Mouse (Mus musculus): ENCODE measurements at regions not wholly inside any gene's neighbourhood (a gene's known extent, or its start where the extent isn't known, plus 50 kb on each side); places are given as distances from the start of the nearest gene placed in this dataset.

DNA sequence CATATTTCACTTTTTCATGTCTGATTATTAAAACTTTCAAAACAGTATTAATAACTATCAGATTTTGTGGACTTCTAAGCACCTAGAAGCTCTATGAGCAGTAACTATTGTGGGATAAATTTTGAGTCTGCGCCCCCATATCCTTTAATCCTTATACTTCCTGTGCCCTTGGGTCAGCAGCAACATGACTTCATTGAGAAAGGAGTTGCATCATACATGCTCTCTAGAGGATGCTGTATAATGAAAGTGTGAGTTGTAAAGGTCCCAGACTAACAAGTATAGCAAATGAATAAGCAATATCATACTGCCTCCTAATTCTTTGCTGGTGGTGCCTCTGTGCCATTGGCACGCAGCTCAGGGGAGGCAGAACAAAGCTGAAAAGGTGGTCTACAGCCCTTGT is 404.6 kb downstream of the 4930474N05Rik start:
- Histone ChIP-seq H3K36me3 (ENCODE audit: control insufficient read depth, insufficient read depth, low read length) (no peaks in the 10 kb centered on the region), H3K27ac (ENCODE audit: low read length) (no peak overlapping the region), H3K4me1 (ENCODE audit: control insufficient read depth, insufficient read depth, low read length) (no peaks in the 10 kb centered on the region), H3K27me3 (ENCODE audit: control insufficient read depth, insufficient read depth, low read depth, low read length) (no peaks in the 10 kb centered on the region), H3K4me2 (ENCODE audit: low read length) (no peak overlapping the region), H3K9me3 (replicated peaks; ENCODE audit: control insufficient read depth, low read length, poor library complexity, severe bottlenecking) (no peaks in the 10 kb centered on the region), H3K9ac (ENCODE audit: low read depth, low read length) (no peak overlapping the region), H3K4me3 (ENCODE audit: low read depth, low read length) (no peak overlapping the region)
- WGBS, result 87% methylated on average over 2 of the region's 2 CpGs
- ATAC-seq, result no peak

DNA sequence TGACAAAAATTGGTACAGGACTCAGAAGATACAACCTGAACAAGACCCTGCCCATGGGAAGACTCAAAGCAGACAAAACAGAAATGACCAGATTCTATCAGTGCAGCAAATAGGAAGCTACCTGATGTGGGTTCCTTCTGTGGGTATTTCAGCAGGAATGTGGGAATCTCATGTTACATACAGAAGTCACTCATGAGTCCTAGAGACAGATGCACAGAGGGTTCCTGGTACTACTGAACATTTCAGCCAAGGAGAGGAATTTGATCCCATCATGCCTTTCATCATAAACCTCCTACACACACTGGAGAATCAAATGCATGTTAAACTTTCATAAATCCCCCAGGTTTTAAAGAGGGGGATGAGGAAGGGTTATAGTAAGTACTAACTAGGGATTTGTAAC is 390.8 kb downstream of the 4930474N05Rik start:
- no peak for ATAC-seq
- Histone ChIP-seq H3K9ac (ENCODE audit: low read depth, low read length) (no peak overlapping the region), H3K4me2 (ENCODE audit: low read length) (no peak overlapping the region), H3K4me1 (ENCODE audit: control insufficient read depth, insufficient read depth, low read length) (no peaks in the 10 kb centered on the region), H3K36me3 (ENCODE audit: control insufficient read depth, insufficient read depth, low read length) (no peaks in the 10 kb centered on the region), H3K4me3 (ENCODE audit: low read depth, low read length) (no peak overlapping the region), H3K27ac (ENCODE audit: low read length) (no peak overlapping the region), H3K27me3 (ENCODE audit: control insufficient read depth, insufficient read depth, low read depth, low read length) (no peaks in the 10 kb centered on the region), H3K9me3 (replicated peaks; ENCODE audit: control insufficient read depth, low read length, poor library complexity, severe bottlenecking) (no peaks in the 10 kb centered on the region)

DNA sequence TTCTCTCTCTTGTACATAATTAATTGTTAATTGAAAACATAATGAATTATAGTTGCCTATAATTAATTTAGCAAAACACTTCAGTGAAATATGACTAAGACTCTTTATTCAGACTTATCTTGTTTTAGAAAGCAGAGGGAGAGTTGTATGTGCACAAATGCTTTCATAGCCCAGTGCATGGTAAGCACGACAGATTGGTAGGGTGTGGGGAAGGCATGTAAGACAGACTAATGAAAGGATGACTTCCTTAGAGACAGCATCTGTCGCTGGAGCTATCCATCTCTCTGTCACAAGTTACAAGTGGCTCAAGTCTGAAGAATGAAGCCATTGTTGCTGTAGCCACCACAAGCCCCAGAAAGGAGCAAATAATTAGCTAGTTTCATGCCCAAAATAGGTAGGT is 376.9 kb downstream of the 4930474N05Rik start:
- H3K4me1 ChIP-seq (ENCODE audit: control insufficient read depth, insufficient read depth, low read length), result no peaks in the 10 kb centered on the region
- H3K27me3 ChIP-seq (ENCODE audit: control insufficient read depth, insufficient read depth, low read depth, low read length), result no peaks in the 10 kb centered on the region
- H3K4me2 ChIP-seq (ENCODE audit: low read length), result no peak overlapping the region
- no peak overlapping the region for H3K9ac ChIP-seq (ENCODE audit: low read depth, low read length)
- 77% methylated on average over 2 of the region's 2 CpGs for WGBS
- no peak overlapping the region for H3K4me3 ChIP-seq (ENCODE audit: low read depth, low read length)
- ATAC-seq, result no peak
- no peaks in the 10 kb centered on the region for H3K36me3 ChIP-seq (ENCODE audit: control insufficient read depth, insufficient read depth, low read length)
- no peak overlapping the region for H3K27ac ChIP-seq (ENCODE audit: low read length)
- no peaks in the 10 kb centered on the region for H3K9me3 ChIP-seq (replicated peaks; ENCODE audit: control insufficient read depth, low read length, poor library complexity, severe bottlenecking)

DNA sequence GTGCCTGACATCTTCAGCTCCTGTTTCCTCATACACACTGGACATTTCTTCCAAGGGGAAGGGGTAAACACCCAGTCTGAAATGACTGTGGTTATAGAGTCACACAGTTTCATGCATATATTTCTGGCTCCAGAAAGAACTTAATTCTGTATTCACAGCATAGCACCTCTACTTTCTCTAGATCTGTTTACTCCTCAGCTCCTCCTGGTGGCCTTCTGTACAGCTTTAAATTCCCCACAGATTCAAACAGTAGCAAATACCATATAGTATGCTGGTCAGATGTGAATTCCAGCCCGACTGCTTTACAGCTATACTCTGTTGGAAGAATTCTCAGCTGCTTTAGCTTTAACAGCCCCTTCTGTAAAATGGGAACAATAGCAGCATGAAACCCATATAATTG is 375.6 kb downstream of the 4930474N05Rik start:
- Histone ChIP-seq H3K4me1 (ENCODE audit: control insufficient read depth, insufficient read depth, low read length) (no peaks in the 10 kb centered on the region), H3K4me3 (ENCODE audit: low read depth, low read length) (no peak overlapping the region), H3K36me3 (ENCODE audit: control insufficient read depth, insufficient read depth, low read length) (no peaks in the 10 kb centered on the region), H3K4me2 (ENCODE audit: low read length) (no peak overlapping the region), H3K9ac (ENCODE audit: low read depth, low read length) (no peak overlapping the region), H3K27me3 (ENCODE audit: control insufficient read depth, insufficient read depth, low read depth, low read length) (no peaks in the 10 kb centered on the region), H3K9me3 (replicated peaks; ENCODE audit: control insufficient read depth, low read length, poor library complexity, severe bottlenecking) (no peaks in the 10 kb centered on the region), H3K27ac (ENCODE audit: low read length) (no peak overlapping the region)
- ATAC-seq, result no peak
- WGBS, result 83% methylated on average over 1 of the region's 1 CpGs

DNA sequence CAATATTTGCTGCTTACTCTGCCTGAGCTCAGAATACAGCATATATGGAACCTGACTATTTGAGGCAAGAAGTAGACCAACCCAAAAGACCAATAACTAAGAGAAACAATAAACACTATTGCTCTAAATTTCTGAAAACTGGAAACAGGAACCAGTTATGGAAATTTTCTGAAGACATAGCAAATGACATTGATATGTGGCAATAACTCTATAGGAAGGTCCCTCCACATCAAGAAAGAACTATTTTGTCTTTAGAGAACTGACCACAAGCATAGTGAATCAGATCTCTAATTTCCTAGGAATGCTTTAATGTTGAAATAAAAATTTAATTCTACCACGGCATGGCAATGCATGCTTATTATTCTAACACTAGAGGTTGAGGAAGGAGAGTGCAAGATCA is 358.3 kb downstream of the 4930474N05Rik start:
- H3K4me2 ChIP-seq (ENCODE audit: low read length), result no peak overlapping the region
- no peak overlapping the region for H3K4me3 ChIP-seq (ENCODE audit: low read depth, low read length)
- no peak overlapping the region for H3K9ac ChIP-seq (ENCODE audit: low read depth, low read length)
- H3K36me3 ChIP-seq (ENCODE audit: control insufficient read depth, insufficient read depth, low read length), result no peaks in the 10 kb centered on the region
- no peak for ATAC-seq
- no peaks in the 10 kb centered on the region for H3K9me3 ChIP-seq (replicated peaks; ENCODE audit: control insufficient read depth, low read length, poor library complexity, severe bottlenecking)
- H3K27ac ChIP-seq (ENCODE audit: low read length), result no peak overlapping the region
- H3K4me1 ChIP-seq (ENCODE audit: control insufficient read depth, insufficient read depth, low read length), result no peaks in the 10 kb centered on the region
- WGBS, result 81% methylated on average over 1 of the region's 1 CpGs
- H3K27me3 ChIP-seq (ENCODE audit: control insufficient read depth, insufficient read depth, low read depth, low read length), result no peaks in the 10 kb centered on the region

DNA sequence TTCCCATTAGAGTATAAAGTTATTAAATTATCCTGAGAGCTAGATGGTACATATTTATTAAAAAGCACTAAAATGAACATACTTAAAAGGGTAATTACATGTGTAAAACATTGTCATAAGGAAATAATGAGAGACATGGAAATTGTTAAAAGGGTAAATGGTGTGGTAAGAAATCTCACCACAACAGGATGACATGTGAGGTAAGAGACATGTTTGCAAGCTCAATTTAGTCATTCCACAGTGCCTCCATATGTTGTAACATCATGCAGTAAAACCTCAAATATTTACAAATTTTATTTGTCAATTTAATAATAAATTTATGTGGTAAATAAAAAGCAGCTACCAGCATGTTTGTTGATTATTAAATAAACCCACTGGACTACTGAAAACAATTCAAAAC is 355.4 kb downstream of the 4930474N05Rik start:
- Histone ChIP-seq H3K27ac (ENCODE audit: low read length) (no peak overlapping the region), H3K9ac (ENCODE audit: low read depth, low read length) (no peak overlapping the region), H3K4me1 (ENCODE audit: control insufficient read depth, insufficient read depth, low read length) (no peaks in the 10 kb centered on the region), H3K36me3 (ENCODE audit: control insufficient read depth, insufficient read depth, low read length) (no peaks in the 10 kb centered on the region), H3K27me3 (ENCODE audit: control insufficient read depth, insufficient read depth, low read depth, low read length) (no peaks in the 10 kb centered on the region), H3K4me2 (ENCODE audit: low read length) (no peak overlapping the region), H3K4me3 (ENCODE audit: low read depth, low read length) (no peak overlapping the region), H3K9me3 (replicated peaks; ENCODE audit: control insufficient read depth, low read length, poor library complexity, severe bottlenecking) (no peaks in the 10 kb centered on the region)
- no peak for ATAC-seq

DNA sequence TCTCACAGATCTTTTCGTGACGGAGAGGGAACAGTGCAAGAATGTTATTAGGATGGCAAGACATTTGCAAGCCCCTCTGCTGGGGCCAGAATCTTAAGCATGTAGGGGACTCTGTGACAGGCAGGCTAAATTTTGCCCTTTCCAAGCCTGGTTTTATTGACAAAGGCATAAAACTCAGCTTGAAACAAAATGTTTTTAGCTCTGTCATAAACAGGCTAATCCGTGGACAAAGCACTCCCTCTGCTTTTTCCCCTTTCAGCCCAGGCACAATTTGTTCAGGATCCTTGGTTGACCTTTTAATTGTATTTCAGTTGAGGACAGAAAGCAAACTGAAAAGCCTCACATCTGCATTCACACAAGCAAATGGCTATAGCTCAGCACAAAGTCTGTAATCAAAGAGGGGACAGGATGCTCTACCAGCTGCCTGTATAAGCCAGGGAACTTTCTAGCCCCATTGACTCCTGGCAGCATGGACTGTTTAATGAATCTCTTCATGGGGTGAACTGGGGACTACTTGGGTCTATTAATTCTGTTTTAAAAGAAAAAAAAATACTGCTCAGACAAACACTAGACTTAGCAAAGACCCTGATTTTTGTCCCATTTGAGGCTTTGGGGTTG is 320.0 kb downstream of the 4930474N05Rik start:
- no peaks in the 10 kb centered on the region for H3K27me3 ChIP-seq (ENCODE audit: control insufficient read depth, insufficient read depth, low read depth, low read length)
- no peak overlapping the region for H3K4me2 ChIP-seq (ENCODE audit: low read length)
- H3K27ac ChIP-seq (ENCODE audit: low read length), result no peak overlapping the region
- no peaks in the 10 kb centered on the region for H3K9me3 ChIP-seq (replicated peaks; ENCODE audit: control insufficient read depth, low read length, poor library complexity, severe bottlenecking)
- no peak overlapping the region for H3K9ac ChIP-seq (ENCODE audit: low read depth, low read length)
- H3K4me3 ChIP-seq (ENCODE audit: low read depth, low read length), result no peak overlapping the region
- H3K4me1 ChIP-seq (ENCODE audit: control insufficient read depth, insufficient read depth, low read length), result no peaks in the 10 kb centered on the region
- no peak for ATAC-seq
- 14% methylated on average over 3 of the region's 3 CpGs for WGBS
- H3K36me3 ChIP-seq (ENCODE audit: control insufficient read depth, insufficient read depth, low read length), result no peaks in the 10 kb centered on the region

DNA sequence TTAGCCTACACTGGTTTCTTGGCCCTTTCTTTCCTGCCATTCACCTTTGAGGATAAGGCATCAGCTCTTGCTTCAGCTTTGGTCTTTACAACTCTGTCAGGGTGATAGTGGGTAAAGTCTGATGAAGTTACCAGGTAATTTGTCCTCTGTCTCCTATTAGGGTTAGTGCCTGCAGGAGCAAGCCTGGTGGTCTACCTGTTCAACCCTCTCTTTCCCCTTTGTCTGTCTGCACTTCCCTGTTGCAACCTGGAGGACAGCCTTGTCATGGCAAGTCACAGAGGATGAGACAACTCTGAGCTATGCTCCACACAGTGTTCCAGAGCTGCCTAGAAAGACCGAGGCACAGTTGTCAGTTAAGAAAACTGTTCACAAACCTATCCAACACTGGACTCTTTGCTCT is 319.5 kb downstream of the 4930474N05Rik start:
- H3K9me3 ChIP-seq (replicated peaks; ENCODE audit: control insufficient read depth, low read length, poor library complexity, severe bottlenecking), result no peaks in the 10 kb centered on the region
- H3K4me1 ChIP-seq (ENCODE audit: control insufficient read depth, insufficient read depth, low read length), result no peaks in the 10 kb centered on the region
- WGBS, result 58% methylated on average over 1 of the region's 1 CpGs
- H3K36me3 ChIP-seq (ENCODE audit: control insufficient read depth, insufficient read depth, low read length), result no peaks in the 10 kb centered on the region
- ATAC-seq, result no peak
- H3K27ac ChIP-seq (ENCODE audit: low read length), result no peak overlapping the region
- no peak overlapping the region for H3K4me3 ChIP-seq (ENCODE audit: low read depth, low read length)
- no peak overlapping the region for H3K9ac ChIP-seq (ENCODE audit: low read depth, low read length)
- H3K4me2 ChIP-seq (ENCODE audit: low read length), result no peak overlapping the region
- no peaks in the 10 kb centered on the region for H3K27me3 ChIP-seq (ENCODE audit: control insufficient read depth, insufficient read depth, low read depth, low read length)

Data from midbrain, embryonic 16.5 days (tissue).